Mouse (Mus musculus) skeletal muscle tissue, adult 2 months (tissue): ENCODE measurements around the gene Col6a4.

Source experiments
- DNase-seq: peaks from one replicate; pipeline ENCODE4 v3.0.0-alpha.2; 2012; ENCODE audit warnings: low read depth, low spot score

Gene Col6a4

DNA sequence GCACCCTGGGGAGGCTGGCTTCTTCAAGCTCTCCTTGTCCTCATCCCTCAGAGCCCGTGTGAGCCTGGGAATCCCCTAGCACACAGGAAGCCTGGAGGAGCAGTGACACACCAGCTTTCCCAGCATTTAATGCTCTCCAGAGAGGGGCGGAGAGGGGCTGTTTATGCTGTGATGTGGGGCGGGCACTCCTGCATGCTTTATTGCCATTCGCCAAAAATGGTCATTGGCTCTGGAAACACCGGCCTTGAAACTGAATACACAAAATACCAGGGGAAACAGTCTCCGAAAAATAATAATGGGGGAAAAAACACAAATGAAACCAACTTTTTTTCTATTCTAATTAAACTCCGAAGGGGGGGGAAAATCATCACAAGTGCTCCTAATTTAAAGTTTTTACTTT, at the start of gene Col6a4:
Gene Col6a4 (minus strand): TSS at position 101 of the 400 bp plus-strand sequence.
- DNase-seq = no peak

DNA sequence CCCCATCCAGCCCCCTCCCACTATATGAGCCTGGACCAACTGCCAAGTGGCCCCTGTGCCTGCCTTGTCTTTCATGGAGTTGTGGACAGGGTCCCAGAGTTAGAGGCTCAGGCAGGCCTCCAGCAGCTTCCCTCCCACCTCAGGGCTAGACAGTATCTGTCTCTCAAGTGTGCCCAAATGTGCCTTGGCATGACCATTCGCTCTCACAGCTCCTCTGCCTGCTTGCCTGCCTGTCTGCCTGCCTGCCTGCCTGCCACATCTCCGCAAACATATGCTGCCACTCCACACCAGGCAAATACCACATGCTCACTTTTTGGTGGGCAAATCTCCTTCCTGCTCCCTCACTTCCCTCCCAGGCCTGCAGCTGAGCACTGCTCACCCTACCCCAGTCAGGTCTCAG, 49.0 kb upstream of the Col6a4 start:
- no peak for DNase-seq

DNA sequence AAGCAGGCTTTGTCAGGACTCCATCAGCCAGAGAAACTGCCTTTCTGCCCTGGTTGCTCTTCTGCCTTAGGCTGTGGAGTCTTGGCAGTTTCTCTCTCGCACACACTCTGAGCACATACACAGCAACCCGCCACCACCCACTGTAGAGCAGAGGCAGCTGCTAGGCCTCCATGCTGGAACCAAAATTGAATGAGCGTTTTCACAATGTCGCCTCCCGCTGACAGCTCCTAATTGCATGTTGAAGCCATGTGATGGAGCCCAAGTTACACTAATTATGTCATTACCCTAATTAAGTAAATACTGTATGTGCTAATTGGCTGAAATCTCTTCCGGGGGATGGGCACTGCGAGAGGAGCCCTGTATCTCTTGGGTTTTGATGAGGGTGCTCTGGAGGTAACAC, 47.6 kb upstream of the Col6a4 start:
- DNase-seq = no peak

DNA sequence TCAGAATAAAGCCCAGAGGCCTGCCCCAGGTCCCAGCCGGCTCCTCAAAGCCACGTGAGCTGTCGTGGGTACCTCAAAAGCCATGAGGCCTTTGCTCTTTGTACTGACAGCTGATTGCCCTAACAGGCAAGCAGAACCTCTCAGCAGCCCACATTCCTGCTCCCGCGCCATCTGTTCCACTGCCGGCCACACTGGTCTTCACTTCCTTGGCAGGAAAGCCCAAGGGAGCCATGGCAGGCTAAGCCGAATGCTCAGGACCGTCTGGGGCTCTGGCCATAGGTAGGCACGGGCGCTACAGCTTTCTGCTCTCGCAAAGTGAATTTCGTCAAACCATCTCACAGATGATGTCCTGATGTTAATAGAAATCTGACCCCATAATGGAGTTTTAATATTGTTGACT, 45.4 kb upstream of the Col6a4 start:
- no peak for DNase-seq

DNA sequence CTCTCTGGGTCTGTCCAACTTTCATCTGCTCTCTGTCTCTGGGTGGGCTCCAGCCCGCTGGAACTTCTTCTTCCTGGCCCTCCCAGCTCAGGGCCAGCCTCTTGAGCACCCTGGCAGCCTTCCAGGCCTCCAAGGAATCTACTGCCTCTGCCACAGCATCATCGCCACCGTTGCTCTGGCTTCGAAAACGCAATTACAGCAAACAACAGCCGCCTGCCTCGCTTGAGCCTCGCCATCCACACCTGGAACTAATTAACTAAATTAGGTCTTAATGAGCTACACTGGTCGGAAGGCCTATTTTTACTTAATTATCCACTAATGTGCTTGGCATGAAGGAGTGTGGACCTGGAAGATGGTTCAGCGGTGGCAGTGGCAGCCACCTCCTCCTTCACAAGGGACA, 43.2 kb upstream of the Col6a4 start:
- no peak for DNase-seq

DNA sequence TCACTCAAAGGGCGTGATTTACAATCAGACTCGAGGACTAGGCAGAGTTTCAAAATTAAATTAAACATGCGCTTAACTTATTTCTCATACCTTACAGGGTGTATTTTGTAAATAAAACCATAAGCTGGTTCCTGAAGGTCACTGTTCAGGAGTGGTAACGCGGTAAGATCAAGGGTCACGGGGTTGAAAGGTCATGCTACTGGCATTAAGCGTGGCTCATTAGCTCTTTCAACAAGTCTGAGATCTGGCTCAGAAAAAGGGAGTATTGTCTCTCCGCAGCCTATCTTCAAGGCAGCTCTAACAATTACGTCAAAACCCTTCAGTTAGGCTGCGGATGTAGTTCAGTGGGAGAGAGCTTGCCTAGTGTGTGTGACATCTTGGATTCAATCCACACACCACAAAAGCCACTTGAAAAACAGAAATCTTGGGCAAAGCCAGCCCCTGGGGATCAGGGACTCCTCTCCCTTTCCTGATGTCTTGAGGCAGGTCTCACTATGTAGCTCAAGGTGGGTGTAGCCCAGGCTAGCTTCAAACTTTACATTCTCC, 41.2 kb upstream of the Col6a4 start:
- no peak for DNase-seq

DNA sequence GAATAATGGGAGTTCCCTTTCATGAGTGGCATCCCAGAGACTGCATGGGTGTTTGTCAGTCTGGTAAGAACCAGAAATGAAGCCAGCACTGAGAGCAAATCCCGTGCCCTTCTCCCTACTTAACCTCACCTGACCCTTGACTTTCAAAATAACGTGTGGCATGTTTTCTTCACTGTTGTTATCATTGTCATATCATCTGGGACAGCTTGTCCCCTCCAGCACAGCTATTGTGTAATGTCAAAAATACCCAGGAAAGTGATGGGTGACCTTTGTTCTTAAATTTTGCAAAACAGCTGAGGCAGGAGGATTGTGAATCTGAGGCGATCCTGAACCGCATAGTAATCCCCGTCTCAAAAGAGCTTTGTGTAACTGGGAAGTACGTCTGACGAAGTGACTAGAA, 33.7 kb upstream of the Col6a4 start:
- no peak for DNase-seq

DNA sequence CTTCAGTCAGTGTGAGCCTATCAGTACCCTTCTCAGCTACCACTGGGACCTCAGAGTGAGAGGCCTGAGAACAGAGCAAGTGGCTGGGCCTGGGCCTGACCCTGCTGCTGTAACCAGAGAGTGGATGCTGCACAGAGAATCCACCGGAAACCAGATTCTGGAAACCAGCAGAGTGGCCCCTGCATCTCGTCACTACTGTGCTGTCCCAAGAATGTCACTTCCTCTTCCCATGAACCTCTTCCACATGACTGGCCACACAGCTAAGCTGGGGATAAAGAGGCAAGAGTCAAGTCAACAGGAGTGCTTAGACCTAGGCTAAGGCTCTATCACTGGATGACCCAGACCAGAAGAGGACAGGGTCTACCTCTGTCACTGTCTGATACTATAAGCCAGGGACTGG, 32.5 kb upstream of the Col6a4 start:
- DNase-seq = no peak

DNA sequence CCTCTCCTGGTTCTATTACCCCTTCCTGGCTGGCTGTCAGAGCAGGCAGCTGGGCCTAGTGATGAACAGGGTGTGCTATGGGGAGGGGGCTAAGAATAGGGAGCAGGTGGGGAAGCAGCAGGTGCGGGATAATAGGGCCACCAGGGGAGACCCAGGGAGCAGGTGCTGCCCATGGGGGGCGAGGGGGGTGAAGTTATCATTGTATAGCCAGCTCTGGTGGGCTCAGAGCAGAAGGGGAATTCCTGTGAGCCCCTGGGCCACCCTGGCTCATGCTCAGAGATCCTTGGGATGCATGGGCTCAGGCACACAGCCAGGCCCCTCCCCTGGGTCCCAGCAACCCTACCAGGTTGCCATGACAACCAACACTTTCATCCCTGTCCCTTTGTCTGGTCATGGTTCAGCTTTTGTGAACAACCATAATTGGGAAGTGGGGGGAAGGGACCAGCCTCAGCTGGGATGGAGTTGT, 30.2 kb upstream of the Col6a4 start:
- no peak for DNase-seq

DNA sequence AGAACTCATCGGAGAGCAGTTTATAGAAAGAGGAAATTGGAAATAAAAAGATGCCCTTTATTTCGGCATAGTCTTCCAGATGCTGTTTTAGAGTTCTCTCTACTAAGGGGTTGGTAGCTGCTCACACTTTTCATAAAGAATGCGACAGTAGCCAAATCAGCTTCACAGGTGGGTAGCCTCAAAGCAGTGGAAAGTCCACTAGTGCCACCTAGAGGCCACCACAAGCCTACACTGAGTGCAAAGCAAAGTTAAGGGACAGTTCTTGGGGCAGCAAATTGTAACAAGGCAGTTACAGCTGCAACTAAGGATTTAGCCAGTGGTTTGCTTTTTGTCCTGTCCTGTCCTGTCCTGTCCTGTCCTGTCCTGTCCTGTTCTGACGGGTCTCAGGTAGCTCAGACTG, 27.0 kb upstream of the Col6a4 start:
- DNase-seq = no peak

DNA sequence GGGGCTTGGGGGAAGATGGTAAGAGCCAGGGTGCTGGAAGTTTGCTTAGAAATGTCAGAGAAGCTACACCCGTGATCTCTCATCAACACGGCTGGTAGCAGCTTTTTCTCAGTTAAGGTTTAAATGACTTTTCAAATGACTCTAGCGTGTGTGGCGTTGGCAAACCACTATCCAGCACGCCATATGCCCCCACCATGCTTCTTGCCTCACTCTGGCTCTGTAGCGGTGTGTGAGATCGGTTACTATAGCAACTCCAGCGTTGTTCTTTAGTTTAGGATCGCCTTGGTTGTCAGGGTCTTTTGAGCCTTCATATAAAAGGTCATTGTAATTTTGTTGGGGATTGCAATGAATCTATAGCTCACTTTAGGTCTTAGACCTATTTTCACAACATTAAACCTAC, 22.5 kb upstream of the Col6a4 start:
- DNase-seq = no peak

DNA sequence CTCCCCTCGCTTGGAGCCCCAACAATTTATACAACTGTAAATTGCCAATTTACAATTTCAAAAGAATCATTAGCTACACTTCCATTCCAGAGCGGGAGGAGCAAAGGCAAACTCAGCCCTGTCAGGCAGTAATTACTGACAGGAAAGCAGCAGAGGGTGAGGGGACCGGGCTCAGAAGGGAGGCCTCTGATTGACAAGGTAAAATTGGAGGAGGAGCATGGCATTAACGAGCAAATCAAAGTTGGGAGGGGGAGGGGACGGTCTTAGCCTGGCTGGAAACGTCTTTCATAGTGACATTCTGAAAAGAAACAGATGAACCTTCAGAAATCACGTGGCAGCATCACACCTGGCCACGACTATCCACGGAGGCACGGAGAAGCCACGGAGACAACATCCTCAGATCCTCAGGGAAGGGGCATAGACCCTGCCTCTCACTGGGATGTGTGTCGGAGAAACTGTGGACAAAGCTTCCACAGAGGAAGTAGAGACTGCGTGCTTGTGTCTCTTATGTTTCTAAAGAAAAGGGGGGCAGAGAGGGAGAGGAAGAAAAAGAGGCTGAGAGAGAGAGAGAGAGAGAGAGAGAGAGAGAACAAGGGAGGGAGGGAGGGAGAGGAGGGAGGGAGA, 19.3 kb upstream of the Col6a4 start:
- DNase-seq = no peak

DNA sequence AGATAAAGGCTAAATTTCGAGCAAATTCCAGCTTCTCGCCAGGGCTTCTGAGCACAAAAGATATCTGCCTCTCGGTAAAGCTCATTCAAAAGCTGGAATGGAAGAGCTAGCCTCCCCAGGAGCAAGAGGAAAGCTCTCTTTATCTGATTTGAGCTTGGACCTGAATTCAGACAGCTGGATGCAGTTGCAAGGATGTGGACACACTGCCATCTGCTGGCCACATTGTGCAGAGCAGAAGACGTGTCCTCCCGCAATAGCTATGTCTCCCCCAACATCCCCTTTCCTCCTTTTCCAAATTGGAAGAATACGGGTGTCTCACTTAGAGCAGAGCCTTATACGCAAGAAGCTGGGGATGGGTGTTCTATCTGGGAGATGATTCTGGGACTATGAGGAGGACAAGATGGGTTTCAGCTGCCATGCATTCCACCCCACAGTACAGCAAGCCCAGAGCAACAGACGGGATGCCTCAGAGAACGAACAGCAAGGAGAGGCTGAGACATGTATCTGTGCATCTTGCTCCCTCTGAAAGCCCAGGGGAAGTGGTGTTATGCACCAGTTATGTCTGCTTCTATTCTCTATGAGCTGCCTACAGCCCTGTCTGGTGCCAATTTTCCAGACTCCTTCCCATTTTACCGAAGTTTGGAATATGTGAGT, 16.3 kb upstream of the Col6a4 start:
- peak; percentile 21 for DNase-seq

DNA sequence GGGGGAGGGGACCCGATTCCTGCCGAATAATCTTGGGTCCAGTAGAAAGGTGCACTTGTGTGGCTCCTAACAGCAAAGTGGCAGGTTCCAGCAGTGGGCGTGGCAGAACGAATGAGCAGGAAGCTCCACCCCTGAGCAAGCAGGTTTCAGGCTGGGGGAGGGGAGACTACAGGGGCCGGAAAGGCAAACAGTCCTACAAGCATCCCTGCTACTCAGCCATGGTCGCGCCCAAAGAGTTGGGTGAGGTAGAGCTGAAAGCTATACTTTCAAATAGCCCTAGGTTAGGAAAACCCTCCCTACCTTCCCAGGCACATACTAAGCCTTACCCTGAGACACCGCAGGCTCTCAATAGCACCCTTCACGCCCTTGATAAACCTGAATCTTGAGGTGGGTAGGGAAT, 9.7 kb upstream of the Col6a4 start:
- no peak for DNase-seq

DNA sequence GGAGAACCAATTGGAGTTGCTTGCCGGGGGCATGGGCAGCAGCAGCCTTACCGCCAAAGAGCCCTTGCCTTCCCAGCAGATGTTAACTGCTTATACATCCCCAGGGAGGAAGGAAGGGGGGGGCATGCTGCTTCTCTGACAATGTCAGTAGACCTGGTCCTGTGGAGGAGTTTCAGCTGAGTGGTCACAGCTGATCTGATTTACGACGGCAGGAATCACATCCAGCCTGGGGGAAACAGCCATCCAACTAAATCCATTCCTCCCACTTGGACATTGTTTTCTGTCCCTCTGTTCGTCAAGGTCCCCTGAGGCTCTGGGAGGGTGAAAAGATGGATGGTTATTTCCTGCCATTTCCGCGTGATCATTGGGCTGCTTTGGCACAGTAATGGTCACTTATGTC, 7.8 kb upstream of the Col6a4 start:
- DNase-seq = no peak

DNA sequence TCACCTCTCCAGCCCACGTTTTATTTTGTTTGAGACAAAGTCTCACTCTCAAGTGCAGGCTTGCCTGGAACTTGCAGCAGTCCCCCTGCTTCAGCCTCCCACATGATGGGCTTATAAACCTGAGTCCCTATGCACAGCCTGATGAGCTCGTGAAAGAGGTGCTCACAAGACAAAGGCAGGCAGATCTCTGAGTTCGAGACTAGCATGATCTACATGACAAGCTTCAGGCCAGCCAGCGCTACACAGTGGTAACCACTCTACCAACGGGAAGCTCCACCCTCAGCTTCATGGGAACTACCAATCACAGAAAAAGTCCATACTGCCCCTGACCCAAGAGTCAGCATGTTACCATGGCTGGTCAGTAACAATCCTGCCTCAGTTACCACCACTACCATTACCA, 4.6 kb upstream of the Col6a4 start:
- DNase-seq = no peak

DNA sequence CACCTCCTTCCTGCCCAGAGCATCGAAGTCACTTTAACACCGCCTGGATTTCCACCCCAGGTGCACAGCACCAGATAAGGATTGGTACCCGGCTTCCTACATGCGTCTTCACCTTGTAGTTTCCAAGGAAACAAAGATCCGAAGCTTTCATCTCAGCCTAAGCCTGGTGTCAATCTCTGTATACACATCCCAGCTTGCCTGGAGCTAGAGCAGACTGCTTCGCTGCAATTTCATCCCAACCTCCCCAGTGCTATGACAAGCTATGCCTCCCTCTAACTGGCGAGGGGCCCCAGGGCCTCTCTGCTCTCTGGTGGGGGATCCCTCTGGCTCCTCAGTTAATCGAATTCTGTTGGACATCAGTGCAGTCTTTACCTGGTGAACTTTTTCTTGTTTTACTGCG, 3.7 kb upstream of the Col6a4 start:
- DNase-seq = no peak

DNA sequence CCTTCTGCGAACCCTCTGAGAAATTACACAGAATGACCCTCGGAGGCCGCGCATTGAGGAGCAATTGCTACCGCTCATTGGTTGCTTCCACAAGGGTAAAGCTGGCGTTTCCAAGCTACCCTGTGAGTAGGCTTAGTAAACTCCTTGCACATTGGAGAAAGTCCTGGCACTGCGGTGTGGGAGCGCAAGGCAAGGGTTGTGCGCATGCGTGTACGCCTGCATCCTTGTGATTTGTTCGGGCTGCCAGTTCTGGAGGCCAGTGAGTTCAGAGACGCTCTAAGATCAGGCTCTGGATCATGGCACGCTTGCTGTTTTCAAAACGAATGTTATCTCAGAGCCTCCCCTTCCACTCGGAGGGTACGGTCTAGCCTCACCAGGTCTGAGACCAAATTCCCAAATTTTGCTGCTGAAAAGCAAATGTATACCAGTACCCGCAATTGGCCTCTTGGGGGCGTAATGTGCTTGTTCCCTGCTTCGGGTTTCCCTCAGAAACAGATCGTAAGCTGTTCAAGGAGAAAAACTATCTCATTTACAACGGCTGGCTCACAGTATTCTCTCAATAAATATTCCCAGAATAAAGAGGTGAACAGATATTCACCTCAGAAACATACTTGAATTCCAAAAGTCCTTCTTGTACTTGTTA, 2.9 kb upstream of the Col6a4 start:
- DNase-seq = no peak

DNA sequence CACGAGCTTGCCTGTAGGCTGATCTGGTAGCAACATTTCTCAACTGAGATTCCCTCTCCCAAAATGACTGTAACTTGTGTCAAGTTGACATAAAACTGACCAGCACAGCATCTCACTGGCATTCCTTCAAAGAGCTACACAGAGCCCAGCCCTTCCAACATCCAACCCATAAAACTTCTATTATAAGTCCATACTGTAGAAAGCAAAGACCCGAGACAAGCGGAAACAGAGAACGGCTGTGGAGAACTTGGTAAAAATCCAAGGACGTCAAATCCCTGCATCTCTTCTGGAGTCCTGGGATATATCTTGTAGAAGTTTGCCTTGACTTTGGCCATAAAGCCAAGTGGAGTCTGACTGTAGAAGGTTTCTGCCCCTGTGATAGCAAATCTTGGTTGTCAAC, 15.1 kb downstream of the Col6a4 start:
- no peak for DNase-seq

DNA sequence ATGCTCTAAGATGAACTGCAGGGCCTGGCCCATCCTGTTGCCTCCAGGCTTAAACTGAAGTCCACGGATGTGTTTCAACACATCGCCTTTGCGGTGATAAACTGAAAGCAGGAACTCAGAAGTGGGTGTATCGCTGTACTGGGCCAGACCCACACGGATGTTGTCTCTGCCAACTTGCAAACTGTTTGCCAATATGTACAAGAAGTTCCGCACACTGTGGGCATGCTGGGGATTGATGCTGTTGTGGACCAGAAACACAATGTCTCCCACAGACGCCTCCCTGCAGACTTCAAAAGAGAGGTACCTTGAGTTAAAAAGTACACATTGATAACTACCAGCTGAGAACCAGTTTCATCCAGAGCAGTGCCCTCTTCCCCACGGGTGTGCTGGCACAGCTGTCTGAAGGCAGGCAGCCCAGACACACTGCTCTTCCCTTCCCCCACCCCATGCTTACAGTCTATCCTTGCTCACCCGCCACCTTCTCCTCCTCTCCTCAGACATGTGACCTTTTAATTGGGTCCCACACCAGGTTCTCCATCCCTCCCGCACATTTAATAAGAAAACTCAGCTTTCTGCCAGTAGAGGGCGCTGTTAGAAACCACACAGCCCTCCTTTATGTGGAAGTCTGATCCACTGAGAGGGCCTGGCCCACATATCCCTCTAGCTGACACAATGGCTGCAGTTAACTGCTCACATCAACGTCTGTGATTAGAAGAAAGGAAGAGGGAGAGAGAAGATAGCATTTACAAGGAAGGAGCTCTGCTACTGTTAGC, 16.1 kb downstream of the Col6a4 start:
- peak; percentile 10 for DNase-seq

DNA sequence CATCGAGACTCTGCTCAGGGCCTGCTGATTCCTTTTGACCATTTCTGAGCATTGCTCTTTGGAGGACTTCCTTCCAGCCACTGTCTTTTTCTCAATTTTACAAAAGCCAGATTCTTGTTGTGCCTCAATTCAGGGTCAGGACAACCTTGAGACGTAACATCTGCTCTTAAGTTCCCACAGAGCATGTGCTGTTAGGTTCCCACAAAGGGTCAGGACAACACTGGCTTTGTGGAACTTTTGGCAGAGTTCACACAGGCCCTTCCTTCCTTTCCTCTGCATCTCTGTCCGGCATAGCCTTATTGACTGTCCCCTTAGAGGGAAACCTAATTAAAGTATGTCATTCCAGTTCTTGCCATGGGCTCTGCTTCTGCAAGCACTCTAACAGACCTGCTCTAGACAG, 18.6 kb downstream of the Col6a4 start:
- DNase-seq = no peak

DNA sequence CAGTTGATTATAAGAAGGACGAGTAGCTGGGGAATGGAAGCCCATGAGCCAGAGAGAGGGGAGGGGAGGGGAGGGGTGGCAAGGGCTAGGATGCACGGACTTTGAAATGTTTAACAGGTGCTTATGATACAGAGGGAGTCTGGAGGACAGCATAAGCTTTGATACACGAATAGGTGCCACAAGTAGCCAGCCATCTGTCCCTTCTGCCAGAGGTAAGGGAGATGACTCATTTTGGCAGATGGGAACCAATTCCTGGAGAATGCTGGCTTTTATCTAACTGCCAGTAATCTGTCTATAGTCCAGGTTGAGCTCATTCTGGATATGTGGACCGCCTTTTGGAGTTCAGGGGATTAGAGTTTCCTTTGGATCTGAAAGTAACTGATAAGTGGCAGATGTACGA, 20.3 kb downstream of the Col6a4 start:
- no peak for DNase-seq
